Mouse (Mus musculus) megakaryocyte, embryonic 14.5 days (primary cell): Measurements from ENCODE around the gene Mrpl34.

ENCODE experiments used
- FLI1 ChIP-seq: IDR thresholded peaks from 2 replicates; pipeline ENCODE4 v1.6.1; 2012; ENCODE audit warnings: low read length, inconsistent platforms, mixed read lengths
- GATA1 ChIP-seq: IDR thresholded peaks from 3 replicates; pipeline ENCODE4 v1.6.1; 2012; ENCODE audit warnings: mixed read lengths, low read length, inconsistent platforms, borderline replicate concordance

DNA sequence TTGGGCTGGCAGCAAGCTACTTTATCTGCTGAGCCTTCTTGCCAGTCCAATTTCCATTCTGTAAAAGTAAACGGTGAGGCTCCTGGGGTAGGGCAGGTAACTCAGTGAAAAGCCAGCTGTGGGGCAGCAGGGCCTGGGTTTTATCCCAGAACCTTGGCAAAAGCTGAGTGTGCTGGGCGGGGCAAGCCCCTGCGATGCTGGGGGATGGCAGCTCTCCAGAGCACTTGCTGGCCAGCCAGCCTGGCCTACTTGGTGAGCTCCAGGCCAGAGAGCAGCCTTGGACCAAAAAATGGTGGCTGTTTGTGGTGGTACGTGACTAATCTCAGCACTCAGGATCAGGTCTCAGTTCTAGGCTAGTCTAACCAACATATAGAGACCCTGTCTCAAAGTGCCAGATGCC, 41.2 kb downstream of the Mrpl34 start:
- TF ChIP-seq GATA1 (no peak), FLI1 (no peak)
